Mouse (Mus musculus) inflammation-experienced regulatory T-cells (primary cell): ENCODE measurements around the gene Mrpl46. TPM values are rescaled to one million over a fixed set of nuclear protein-coding genes. Genes with fewer than 3 reads are reported as not detected.

ENCODE experiments used
- polyA plus RNA-seq, 2 experiments: library from polyadenylated mRNA; unstranded; fragments of 100-300 nt; shearing (Covaris generic); gene quantifications; one replicate each; pipeline ENCODE4 v1.2.1; 2017

Gene Mrpl46
- polyA plus RNA-seq = 10 to 100 TPM; 47.9 to 53.1 TPM

DNA sequence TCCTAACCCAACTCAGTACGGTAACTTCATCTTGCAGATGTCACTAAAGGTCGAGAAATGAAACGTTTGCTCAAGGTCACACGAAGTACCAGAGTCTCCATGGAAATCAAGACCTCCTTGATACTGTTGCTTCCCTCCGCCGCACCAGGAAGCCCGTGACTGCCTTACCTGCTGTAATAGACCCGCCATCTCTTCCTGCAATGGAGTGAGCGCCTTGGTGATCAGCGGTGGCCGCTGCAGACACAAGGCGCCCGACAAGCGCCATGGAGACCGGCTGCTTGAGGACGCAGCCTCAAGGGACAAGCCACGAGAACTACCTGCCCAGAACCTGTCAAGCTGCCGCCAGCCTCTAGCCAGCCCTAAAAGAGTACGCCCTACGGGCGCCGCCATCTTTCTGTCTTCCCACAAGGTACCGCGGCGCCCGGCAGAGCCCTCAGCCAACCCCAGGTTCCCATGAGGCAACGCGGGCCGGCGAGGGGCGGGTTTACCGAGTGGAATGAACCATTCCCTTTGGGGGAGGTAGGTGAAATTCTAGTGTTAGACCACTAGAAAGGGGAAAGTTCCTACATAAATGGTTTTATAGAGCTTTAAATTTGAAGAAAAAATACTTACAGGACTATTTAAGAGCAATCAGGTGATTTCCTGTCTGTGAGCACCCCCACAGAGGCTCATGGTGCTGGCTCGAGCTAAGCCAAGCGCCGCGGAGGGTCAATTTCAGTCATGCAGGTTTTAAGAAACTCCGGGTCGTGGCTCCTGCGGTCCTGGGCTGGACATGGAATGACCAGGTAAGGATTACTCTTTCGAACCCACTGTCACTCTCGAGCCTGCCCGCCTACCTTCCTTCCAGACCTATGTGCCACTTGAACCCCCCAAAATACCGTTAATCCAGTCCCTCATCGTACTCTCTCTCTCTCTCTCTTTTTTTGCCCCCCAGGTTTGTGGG, at the start of gene Mrpl46, which contains the start of gene Mrps11:
Gene Mrpl46, minus strand, starts transcription at position 893 of the 943 bp plus-strand sequence.
Gene Mrps11, plus strand, starts transcription at position 481 of the 943 bp plus-strand sequence.

DNA sequence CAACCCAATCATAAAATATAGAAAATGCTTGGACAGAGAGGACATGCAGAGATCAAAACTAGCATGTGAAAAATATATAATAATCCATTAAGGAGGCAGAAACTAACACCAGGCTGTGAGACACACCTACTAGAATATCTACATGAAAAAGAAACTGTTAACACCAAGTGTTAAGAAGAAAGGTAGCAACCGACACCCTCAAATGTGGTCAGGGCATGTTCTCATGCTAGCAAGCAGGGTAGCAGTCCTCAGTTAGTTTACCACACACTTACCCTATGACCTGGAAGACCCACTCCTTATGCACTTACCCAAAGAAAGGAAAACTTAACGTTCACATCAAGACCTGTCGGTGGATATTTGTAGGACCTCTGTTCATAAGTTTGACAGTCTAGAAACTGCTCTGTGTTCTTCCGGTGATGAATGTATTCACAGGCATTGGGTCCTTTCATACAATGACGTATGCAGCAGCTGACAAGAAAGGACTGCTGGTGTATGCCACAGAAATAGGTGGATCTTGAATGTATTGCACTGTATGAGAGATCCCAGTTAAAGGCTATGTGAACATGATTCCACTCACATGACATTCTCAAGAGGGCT, 45.6 kb downstream of the Mrpl46 start, which contains the start of gene Ntrk3:
Gene Ntrk3, minus strand, starts transcription at position 399 of the 597 bp plus-strand sequence.

Other genes starting within 250 kb of the Mrpl46 start
- gene Ntrk3, start 45.5 kb downstream of the Mrpl46 start, polyA plus RNA-seq = 10 to 100 TPM in 1 of 2 experiments, 1 to 10 TPM in 1; 6.8 to 18.2 TPM
- 10 to 100 TPM; 43.4 to 47.7 TPM for gene Mrps11, start 412 bp downstream of the Mrpl46 start, polyA plus RNA-seq
- 10 to 100 TPM; 20.4 to 26.8 TPM for gene Det1, start 63.7 kb upstream of the Mrpl46 start, polyA plus RNA-seq
- gene Aen, start 112.3 kb upstream of the Mrpl46 start, polyA plus RNA-seq = 10 to 100 TPM; 32.4 to 42.7 TPM
- gene Isg20, start 129.9 kb upstream of the Mrpl46 start, polyA plus RNA-seq = 100 to 1,000 TPM in 1 of 2 experiments, 10 to 100 TPM in 1; 68.1 to 104 TPM